Mouse (Mus musculus): ENCODE data around the gene Lmo7. TPM values are rescaled to one million over a fixed set of nuclear protein-coding genes. Genes with fewer than 3 reads are reported as not detected.

Lmo7 gene
- polyA plus RNA-seq, 1 experiment from 2014 or later: 12.2 TPM

DNA sequence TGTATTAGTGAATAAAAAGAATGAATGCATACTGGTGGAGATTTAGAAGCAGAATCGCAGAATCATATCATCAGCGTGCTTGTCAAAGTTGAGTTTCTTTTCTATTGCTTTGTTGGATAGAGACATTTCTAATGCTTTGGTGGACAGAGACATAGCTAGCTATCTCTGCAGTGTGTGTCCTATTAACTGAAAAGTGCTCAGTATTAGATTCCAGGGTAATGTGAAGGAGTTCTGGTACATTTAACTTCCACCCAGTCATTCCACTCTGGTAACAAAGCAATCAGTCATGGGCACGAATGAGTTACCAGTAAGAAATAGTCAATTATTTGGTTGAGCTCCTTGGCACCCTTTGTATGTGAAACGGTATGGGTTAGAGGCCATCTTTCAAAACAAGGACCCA lies 76.8 kb downstream of the Lmo7 start:
- Histone ChIP-seq H3K36me3 (no peaks in the 10 kb centered on the region), H3K27me3 (no peaks in the 10 kb centered on the region), H3K4me3 (replicated peaks) (no peak overlapping the region), H3K4me1 (peaks cover 32% of the 10 kb centered on the region), H3K9me3 (replicated peaks) (no peaks in the 10 kb centered on the region), H3K9ac (no peak overlapping the region), H3K27ac (peak overlapping the region; percentile 54; the same call in 1 of the 2 replicates), H3K4me2 (no peak overlapping the region)
- 63% methylated on average over 4 of the region's 4 CpGs for WGBS
- peak; percentile 55; the same call in 1 of the 2 replicates for ATAC-seq (replicated peaks; ENCODE audit: low FRiP score)

DNA sequence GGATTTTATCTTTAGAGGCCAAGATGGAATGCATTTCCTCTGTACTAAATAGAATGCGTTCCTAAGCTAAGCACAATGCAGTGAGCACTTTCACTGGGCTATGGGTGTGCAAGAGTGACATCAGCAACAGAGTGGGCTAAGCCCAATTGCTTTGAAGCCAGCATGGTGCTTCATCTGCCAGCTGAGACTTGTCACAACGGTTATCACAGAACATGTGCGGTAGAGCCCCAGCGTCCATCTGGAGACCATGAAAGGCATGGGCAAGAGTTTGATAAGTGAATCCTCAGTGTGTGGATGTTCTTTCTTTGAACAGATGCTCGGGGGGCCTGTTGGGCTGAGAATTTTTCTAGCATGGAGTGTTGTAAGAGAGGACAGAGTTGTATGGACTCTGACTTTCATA lies 86.7 kb downstream of the Lmo7 start:
- Histone ChIP-seq H3K36me3 (no peaks in the 10 kb centered on the region), H3K9ac (no peak overlapping the region), H3K4me3 (replicated peaks) (no peak overlapping the region), H3K27me3 (no peaks in the 10 kb centered on the region), H3K9me3 (replicated peaks) (no peaks in the 10 kb centered on the region), H3K27ac (no peak overlapping the region), H3K4me1 (no peaks in the 10 kb centered on the region), H3K4me2 (no peak overlapping the region)
- no peak for ATAC-seq (replicated peaks; ENCODE audit: low FRiP score)
- 83% methylated on average over 5 of the region's 5 CpGs for WGBS

DNA sequence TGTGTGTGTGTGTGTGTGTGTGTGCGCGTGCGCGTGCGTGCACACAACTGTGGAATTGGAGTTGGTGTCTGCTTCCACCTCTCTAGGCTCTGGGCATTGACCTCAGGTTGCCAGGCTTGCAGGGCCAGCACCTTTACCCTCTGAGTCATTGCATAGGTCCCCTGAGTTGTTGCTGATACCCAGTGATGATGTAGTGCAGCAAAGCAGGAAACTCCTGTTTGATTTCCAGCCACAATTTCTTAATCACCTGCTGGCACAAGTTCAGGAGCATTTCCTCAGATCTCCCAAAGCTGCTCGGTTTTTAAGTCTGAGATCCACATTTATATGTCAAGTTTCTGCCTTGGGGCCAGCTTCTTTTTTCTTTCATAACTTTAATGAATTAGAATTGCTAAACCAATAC lies 92.6 kb downstream of the Lmo7 start:
- H3K27ac ChIP-seq: no peak overlapping the region
- no peak overlapping the region for H3K9ac ChIP-seq
- H3K9me3 ChIP-seq (replicated peaks): no peaks in the 10 kb centered on the region
- ATAC-seq (replicated peaks; ENCODE audit: low FRiP score): no peak
- WGBS: 89% methylated on average over 6 of the region's 6 CpGs
- H3K4me1 ChIP-seq: 0 out of 2 replicates have a peak, but pooled peaks cover 2% of the 10 kb centered on the region
- no peaks in the 10 kb centered on the region for H3K27me3 ChIP-seq
- no peaks in the 10 kb centered on the region for H3K36me3 ChIP-seq
- H3K4me2 ChIP-seq: no peak overlapping the region
- no peak overlapping the region for H3K4me3 ChIP-seq (replicated peaks)

DNA sequence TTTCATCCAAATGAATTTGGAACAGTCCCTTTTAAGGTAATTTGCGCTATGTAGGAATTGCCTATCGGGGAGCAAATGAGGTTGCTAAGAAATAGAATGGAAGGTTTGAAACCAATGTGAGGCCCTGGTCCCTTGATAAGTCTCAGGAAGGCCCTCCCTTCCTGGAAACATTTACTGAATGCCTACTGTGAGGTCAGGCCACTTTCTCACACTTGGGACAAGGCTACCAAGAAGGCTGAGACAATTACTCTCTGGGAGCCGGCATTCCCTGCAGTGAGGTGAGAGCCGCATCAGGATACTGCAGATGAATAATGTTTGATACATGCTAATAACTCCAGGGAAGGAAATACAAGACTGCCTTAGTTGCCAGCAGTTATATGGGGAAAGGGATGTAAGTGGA lies 93.1 kb downstream of the Lmo7 start:
- 74% methylated on average over 4 of the region's 4 CpGs for WGBS
- no peak for ATAC-seq (replicated peaks; ENCODE audit: low FRiP score)
- Histone ChIP-seq H3K36me3 (no peaks in the 10 kb centered on the region), H3K9ac (no peak overlapping the region), H3K4me2 (no peak overlapping the region), H3K27me3 (no peaks in the 10 kb centered on the region), H3K9me3 (replicated peaks) (no peaks in the 10 kb centered on the region), H3K27ac (no peak overlapping the region), H3K4me1 (0 out of 2 replicates have a peak, but pooled peaks cover 2% of the 10 kb centered on the region), H3K4me3 (replicated peaks) (no peak overlapping the region)

DNA sequence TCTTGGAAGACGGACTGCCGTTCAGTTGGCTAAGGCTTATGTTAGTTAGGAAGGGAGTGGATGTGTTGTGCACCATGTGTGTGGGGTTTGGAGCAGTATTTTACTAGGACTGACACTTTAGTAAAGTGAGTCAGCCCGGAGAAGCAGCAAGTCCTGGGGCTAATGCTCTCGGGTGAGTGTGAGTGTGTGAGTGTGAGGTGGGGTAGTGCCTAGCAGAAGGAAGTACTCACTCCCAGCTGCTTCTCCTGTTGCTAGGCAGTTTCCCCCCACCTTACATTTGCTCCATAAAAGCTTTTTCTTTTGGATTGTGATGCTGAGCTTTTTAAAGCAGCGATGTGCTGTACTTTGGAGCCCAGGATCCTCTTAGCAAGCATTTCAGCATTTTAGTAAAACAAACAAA lies 99.9 kb downstream of the Lmo7 start:
- Histone ChIP-seq H3K4me1 (peaks cover 12% of the 10 kb centered on the region), H3K9ac (no peak overlapping the region), H3K27ac (no peak overlapping the region), H3K4me2 (no peak overlapping the region), H3K4me3 (replicated peaks) (no peak overlapping the region), H3K36me3 (no peaks in the 10 kb centered on the region), H3K27me3 (no peaks in the 10 kb centered on the region), H3K9me3 (replicated peaks) (no peaks in the 10 kb centered on the region)
- ATAC-seq (replicated peaks; ENCODE audit: low FRiP score): no peak; the same call in 1 of the 2 replicates
- 48% methylated on average over 5 of the region's 5 CpGs for WGBS

DNA sequence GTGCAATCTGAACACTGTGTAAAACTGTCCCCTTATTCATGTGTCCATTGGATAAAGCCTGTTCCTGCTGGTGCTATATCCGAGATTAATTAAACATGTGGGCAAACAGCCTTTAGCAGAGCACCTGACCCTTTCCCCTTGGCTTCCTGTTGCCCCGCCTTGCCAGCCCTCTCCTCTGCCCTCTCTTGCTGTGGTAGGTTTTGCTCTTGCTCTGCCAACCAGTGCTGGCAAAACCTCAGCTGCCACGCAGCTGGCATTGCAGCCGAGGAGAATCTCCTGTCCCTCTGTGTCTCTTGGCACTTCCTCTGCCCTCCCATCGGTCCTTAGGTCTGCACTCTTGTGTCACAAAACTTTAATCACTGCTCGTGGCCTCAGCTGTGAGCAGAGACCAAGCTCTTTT lies 100.4 kb downstream of the Lmo7 start:
- Histone ChIP-seq H3K4me1 (peaks cover 12% of the 10 kb centered on the region), H3K4me2 (no peak overlapping the region), H3K36me3 (no peaks in the 10 kb centered on the region), H3K27me3 (no peaks in the 10 kb centered on the region), H3K9ac (no peak overlapping the region), H3K27ac (no peak overlapping the region), H3K4me3 (replicated peaks) (no peak overlapping the region), H3K9me3 (replicated peaks) (no peaks in the 10 kb centered on the region)
- ATAC-seq (replicated peaks; ENCODE audit: low FRiP score): peak; percentile 41; the same call in 1 of the 2 replicates
- 40% methylated on average over 6 of the region's 6 CpGs for WGBS

DNA sequence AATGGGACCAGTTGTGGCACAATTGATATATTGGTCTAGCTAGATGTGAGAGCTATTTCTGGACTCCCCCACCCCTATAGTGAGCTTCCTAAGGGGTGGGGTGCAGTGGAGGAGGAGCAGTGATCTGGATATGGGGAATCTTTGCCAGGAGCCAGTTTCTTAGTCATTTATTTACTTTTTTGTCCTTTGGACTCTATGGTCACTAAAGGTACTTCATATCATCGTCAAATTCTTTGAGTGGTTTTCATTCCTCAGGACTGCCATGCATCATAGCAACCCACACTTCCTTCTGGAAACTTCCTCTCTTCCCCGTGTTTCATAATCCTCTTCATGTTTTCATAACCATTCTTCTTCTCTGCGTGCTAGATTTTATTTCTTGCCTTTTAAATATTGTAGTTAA lies 104.4 kb downstream of the Lmo7 start:
- Histone ChIP-seq H3K36me3 (no peaks in the 10 kb centered on the region), H3K27me3 (no peaks in the 10 kb centered on the region), H3K9me3 (replicated peaks) (no peaks in the 10 kb centered on the region), H3K9ac (no peak overlapping the region), H3K4me2 (no peak overlapping the region), H3K4me3 (replicated peaks) (no peak overlapping the region), H3K27ac (no peak overlapping the region), H3K4me1 (peaks cover 12% of the 10 kb centered on the region)
- ATAC-seq (replicated peaks; ENCODE audit: low FRiP score): no peak
- 76% methylated on average over 3 of the region's 3 CpGs for WGBS

DNA sequence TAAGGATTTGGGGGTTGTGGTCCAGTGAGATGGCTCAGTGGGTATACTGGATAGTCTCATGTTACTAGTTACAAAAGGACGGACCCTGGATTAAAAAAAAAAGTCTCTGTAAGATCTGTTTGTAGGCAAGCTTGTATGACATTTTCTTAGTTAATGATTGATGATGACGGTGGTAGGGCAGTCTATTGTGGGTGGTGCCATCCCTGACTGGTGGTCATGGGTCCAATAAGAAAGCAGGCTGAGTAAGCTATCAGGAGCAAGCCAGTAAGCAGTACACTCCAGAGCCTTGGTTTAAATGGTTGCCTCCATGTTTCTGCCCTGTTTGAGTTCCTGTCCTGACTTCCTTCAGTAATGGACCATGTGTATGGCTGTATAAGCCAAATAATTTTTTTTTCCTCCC lies 106.6 kb downstream of the Lmo7 start:
- H3K9ac ChIP-seq: no peak overlapping the region
- no peak overlapping the region for H3K4me2 ChIP-seq
- no peaks in the 10 kb centered on the region for H3K27me3 ChIP-seq
- no peak overlapping the region for H3K27ac ChIP-seq
- no peak overlapping the region for H3K4me3 ChIP-seq (replicated peaks)
- ATAC-seq (replicated peaks; ENCODE audit: low FRiP score): no peak
- no peaks in the 10 kb centered on the region for H3K9me3 ChIP-seq (replicated peaks)
- peaks cover 17% of the 10 kb centered on the region for H3K4me1 ChIP-seq
- H3K36me3 ChIP-seq: no peaks in the 10 kb centered on the region
- 74% methylated on average over 2 of the region's 2 CpGs for WGBS

DNA sequence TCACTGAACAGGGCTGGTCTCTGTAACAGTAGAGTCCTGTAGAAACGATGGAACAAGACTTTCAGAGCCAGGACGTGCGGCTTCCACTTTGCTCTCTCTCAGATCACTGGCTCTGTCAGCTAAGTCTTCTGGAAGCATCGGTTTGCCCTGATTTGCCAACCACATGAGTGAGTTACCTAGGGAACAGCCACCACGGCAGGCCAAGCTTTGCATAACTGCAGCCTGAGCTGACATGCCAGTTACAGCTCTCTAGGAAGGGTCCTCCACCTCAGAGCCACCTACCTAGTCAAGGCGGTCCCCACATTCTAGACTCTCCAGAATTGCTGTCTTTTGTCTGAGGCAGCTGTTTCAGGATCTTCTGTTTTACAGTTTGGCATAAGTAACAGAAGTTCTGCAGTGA lies 107.4 kb downstream of the Lmo7 start:
- WGBS: 76% methylated on average over 6 of the region's 6 CpGs
- no peaks in the 10 kb centered on the region for H3K36me3 ChIP-seq
- H3K4me2 ChIP-seq: no peak overlapping the region
- ATAC-seq (replicated peaks; ENCODE audit: low FRiP score): no peak
- no peak overlapping the region for H3K9ac ChIP-seq
- peaks cover 18% of the 10 kb centered on the region for H3K4me1 ChIP-seq
- H3K27me3 ChIP-seq: no peaks in the 10 kb centered on the region
- H3K27ac ChIP-seq: no peak overlapping the region
- H3K4me3 ChIP-seq (replicated peaks): no peak overlapping the region
- no peaks in the 10 kb centered on the region for H3K9me3 ChIP-seq (replicated peaks)

DNA sequence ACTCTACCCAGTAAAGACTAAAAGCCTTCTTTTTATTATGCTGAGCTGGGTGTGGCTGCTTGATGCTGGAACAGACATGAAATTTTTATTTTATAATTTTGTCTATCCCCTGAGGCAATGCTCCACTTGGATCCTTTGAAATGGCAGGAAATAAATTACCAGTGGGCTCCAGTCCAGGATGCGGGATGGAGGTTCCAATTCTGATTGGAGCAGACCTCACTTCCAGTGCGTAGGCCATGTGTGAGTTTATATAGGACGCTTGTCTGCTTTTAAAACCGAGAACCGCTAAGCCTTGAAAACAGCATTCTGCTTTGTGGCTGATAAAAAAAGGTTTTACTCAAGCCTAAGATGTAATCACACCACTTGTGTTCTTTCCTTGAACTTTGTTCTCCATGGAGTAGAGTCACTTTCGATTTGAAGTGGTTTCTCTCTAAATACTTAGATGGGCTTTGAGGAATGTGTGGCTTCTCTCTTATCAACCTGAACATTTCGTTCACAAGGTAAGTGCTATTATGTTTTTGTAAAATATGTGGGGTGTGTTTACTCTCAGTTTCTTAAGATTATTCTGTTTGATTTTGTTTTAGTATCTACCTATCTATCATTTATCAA lies 108.6 kb downstream of the Lmo7 start:
- no peak for ATAC-seq (replicated peaks; ENCODE audit: low FRiP score)
- H3K36me3 ChIP-seq: no peaks in the 10 kb centered on the region
- H3K9ac ChIP-seq: no peak overlapping the region
- H3K27me3 ChIP-seq: no peaks in the 10 kb centered on the region
- no peak overlapping the region for H3K27ac ChIP-seq
- H3K4me1 ChIP-seq: peaks cover 18% of the 10 kb centered on the region
- H3K9me3 ChIP-seq (replicated peaks): no peaks in the 10 kb centered on the region
- no peak overlapping the region for H3K4me3 ChIP-seq (replicated peaks)
- 70% methylated on average over 7 of the region's 7 CpGs for WGBS
- no peak overlapping the region for H3K4me2 ChIP-seq

DNA sequence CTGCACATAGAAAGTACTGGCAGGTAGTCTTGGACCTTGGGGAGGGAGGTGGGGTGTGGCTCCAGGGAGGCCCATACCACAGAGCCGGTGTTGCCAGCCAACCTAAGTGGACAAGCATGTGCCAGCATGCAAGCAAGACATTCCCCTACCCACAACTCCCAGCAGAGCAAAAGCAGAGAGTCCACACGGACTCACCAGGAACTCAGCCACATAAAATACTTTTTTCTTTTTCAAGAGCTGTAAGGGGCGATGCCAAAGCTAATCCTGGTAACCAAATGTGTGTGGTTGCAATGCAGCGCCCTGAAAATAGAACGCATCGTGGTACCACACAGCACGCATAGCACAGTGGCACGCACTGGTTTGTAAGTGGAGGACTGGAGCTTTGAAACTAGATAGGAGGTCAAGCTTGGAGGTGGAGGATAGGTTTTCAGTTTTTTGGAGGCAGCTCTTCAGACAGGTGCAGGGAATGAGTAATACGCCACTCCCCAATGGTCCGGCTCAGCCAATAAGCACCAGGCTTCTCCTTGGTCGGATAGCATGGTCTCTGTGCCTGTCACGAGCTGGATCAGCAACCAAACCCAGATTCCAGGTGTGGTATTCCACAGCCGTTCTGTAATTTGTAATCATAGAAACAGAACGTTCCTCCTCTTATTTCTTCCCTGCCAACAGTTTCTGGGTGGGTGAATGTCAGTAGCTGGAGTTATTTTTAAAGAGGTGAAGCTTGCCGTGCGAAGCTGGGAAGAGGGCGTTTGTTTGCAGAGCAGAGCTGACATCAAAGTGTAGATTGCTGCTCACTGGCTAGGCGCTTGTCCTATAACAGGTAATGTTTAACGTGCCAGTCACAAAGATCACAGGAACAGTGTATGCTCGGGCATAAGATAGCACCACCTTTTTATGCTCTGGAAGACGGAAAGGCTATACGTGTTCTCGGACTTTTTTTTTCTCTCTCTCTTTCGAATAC lies 110.3 kb downstream of the Lmo7 start:
- Histone ChIP-seq H3K9ac (no peak overlapping the region), H3K9me3 (replicated peaks) (no peaks in the 10 kb centered on the region), H3K36me3 (no peaks in the 10 kb centered on the region), H3K27ac (peak overlapping the region; percentile 75), H3K4me1 (peaks cover 21% of the 10 kb centered on the region), H3K4me3 (replicated peaks) (peak overlapping the region; percentile 21), H3K4me2 (peak overlapping the region; percentile 49), H3K27me3 (no peaks in the 10 kb centered on the region)
- WGBS: 53% methylated on average over 24 of the region's 24 CpGs
- ATAC-seq (replicated peaks; ENCODE audit: low FRiP score): peak; percentile 81

DNA sequence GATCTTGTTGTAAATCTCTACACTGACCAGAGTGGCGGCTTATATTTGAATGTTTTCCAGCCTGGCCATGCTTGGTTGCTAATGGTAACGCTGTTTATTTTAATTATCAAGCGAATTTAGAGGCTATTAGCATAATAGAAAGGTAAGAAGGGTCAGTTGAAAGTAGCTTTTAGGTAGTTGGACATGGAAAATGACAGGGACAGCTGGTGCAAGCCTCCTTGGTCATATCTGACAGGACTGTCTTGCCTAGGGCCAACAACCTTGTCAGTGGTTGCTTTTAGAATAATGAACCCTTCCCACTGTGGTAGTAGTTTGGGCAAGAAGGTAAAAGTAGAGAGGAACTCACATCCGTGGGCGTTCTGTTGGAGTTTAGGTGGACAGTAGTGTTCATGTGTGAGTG lies 111.5 kb downstream of the Lmo7 start:
- Histone ChIP-seq H3K4me1 (peaks cover 21% of the 10 kb centered on the region), H3K4me2 (peak overlapping the region; percentile 35), H3K4me3 (replicated peaks) (peak overlapping the region; percentile 4; the same call in 1 of the 2 replicates), H3K9ac (no peak overlapping the region), H3K27ac (no peak overlapping the region), H3K27me3 (no peaks in the 10 kb centered on the region), H3K36me3 (no peaks in the 10 kb centered on the region), H3K9me3 (replicated peaks) (no peaks in the 10 kb centered on the region)
- ATAC-seq (replicated peaks; ENCODE audit: low FRiP score): no peak
- 70% methylated on average over 5 of the region's 5 CpGs for WGBS

All from kidney, embryonic 15.5 days (tissue).